Mouse (Mus musculus): Measurements from ENCODE around the gene Mief2.
A peak's percentile ranks its signal among the peaks of the same experiment; 100 is the strongest.

The Mief2 gene

DNA sequence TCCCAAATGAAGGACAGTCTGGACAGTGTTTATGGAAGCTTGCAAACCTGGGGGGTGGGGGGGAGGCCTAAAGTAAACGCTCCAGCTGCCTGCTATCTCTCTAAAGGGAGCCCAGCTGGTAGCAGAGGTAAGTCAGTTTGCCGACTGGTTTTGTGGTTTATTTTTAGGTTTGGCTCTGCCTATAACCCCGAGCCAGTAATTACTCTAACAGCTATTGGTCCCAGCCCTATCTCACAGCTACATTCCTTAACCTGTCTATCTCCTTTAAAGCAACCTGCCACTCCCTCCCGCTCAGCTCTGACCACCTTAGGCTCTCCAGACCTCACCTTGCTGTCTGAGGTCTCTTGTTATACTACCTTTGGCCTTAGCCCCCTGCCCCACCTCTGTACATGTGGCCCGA is 8.9 kb upstream of the Mief2 start:
- no peak for DNase-seq (ENCODE audit: low read depth, low spot score)

GRCm38 (mm10) chr11:60726601-60727391 is 1.4 kb upstream of the Mief2 start, which contains the start of gene Flii:
Flii (minus strand) TSS chr11:60727263.
- peak; percentile 87 for DNase-seq (ENCODE audit: low read depth, low spot score)

- DNase-seq (ENCODE audit: low read depth, low spot score) = no peak
Observed at GRCm38 (mm10) chr11:60727392-60728140, 632 bp upstream of the Mief2 start.

- DNase-seq (ENCODE audit: low read depth, low spot score) = peak; percentile 12
Observed at GRCm38 (mm10) chr11:60729217-60729641, 1.0 kb downstream of the Mief2 start.

DNA sequence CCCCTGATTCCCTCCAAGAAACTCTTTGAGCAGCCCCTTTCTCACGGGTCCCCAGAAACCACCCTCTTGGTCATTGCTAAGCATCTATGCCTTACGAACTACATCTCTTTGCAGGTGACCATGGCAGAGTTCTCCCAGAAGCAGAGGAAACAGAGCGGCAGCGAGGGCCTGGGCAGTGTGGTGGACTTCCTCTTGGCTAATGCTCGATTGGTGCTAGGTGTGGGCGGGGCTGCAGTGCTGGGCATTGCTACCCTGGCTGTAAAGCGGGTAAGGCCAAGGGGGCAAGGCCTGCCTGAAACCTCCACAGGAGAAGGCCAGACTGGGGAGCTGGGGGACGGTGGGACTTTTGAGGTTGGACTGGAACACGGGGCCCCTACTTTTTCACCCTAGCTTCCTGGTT is 2.0 kb downstream of the Mief2 start:
- DNase-seq (ENCODE audit: low read depth, low spot score) = no peak

GRCm38 (mm10) chr11:60731251-60731650 is 3.1 kb downstream of the Mief2 start:
- no peak for DNase-seq (ENCODE audit: low read depth, low spot score)

DNA sequence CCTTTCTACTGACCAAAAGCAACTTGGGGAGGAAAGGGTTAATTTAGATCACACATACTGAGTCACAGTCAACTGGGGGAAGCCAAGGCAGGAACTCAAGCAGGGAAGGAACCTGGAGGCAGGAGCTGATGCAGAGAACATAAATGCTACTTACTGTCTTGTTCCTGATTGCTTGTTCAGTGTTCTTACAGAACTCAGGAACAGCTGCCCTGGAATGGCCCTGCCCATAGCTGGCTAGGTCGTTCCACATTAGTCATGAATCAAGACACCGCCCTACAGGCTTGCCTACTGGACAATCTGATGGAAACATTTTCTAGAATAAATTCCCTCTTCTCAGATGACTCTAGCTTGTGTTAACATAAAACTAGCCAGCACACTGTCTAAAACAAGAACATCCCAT is 6.0 kb downstream of the Mief2 start:
- DNase-seq (ENCODE audit: low read depth, low spot score) = no peak

DNA sequence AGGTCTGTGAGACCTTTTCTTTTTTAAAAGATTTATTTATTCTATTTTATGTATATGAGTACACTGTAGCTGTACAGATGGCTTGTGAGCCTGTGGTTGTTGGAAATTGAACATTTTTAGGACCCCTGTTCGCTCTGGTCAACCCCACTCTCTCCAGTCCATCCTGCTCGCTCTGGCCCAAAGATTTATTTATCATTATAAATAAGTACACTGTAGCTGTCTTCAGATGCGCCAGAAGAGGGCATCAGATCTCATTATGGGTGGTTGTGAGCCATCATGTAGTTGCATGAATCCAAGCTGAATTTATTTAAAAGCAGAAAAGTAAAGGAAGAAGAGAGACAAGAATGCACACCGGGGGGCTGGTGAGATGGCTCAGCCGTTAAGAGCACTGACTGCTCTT is 7.0 kb downstream of the Mief2 start:
- DNase-seq (ENCODE audit: low read depth, low spot score) = no peak

DNA sequence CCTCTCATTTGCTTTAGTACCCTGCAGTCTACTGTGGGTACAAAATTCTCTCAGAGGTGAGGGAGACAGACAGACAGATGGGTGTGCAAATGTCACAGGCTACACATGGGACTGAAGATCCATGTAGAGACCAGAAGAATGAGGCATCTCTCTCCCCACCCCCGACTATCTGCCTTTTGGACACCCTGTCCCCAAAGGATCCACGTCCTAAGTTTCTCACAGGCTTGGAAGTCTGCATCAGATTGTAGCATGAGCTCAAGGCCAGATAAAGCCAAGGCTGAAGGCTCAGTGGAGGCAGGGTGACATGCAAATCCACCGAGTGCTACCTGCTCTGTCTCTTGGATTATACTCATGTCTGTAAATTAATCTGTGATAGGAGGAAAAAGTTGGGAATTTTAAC is 8.3 kb downstream of the Mief2 start:
- DNase-seq (ENCODE audit: low read depth, low spot score) = no peak

- DNase-seq (ENCODE audit: low read depth, low spot score) = no peak
Observed at GRCm38 (mm10) chr11:60737450-60737849, 9.3 kb downstream of the Mief2 start.

- DNase-seq (ENCODE audit: low read depth, low spot score) = no peak
Observed at GRCm38 (mm10) chr11:60740321-60740720, 12.1 kb downstream of the Mief2 start.

- no peak for DNase-seq (ENCODE audit: low read depth, low spot score)
Observed at GRCm38 (mm10) chr11:60755570-60755969, 27.4 kb downstream of the Mief2 start.

DNA sequence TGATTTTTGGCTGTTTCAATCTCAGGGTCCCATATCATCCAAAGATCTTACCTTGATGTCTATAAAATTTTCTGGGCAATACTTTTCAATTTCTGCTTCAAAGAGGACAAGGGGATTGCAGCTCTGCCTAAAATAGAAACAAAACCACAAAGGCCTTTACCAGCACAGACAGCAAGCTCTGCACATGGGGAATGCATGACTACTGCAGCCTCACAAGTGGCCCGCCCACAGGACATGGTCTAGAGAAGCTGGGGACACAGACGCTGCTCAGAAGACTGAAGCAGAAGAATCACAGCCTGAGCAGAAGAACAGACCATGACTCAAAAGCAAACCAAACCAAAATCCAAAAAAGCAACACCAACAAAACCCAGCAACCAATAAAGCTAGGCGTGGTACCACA is 33.5 kb downstream of the Mief2 start:
- no peak for DNase-seq (ENCODE audit: low read depth, low spot score)

GRCm38 (mm10) chr11:60766969-60767368 is 38.8 kb downstream of the Mief2 start:
- DNase-seq (ENCODE audit: low read depth, low spot score) = no peak

DNA sequence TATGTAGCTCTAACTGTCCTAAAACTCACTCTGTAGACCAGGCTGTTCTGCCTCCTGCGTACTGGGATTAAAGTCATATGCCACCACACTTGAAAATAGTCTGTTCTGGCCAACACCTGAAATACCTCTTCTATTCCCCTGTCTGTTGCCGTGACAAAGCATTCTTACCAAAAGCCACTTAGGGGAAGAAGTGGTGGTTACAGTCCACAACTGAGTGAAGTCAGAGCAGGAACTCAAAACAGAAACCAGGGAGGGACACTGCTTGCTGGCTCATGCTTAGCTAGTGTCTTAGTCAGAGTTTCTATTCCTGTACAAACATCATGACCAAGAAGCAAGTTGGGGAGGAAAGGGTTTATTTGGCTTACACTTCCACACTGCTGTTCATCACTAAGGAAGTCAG is 41.1 kb downstream of the Mief2 start:
- no peak for DNase-seq (ENCODE audit: low read depth, low spot score)

- no peak for DNase-seq (ENCODE audit: low read depth, low spot score)
Observed at GRCm38 (mm10) chr11:60770776-60771175, 42.6 kb downstream of the Mief2 start.

DNA sequence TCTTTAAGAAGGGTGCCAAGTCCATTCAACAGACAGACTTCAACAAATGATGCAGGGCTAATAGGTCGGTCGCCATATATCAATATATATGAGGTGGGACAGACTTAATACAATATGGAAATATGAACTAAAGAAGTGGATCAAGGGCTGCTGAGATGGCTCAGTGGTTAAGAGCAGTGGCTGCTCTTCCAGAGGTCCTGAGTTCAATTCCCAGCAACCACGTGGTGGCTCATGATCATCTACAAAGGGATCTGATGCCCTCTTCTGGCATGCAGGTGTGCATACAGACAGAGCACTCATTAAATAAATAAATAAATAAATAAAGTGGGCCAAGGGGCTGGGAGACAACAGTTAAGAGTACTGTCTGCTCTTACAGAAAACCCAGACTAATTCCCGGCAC is 44.0 kb downstream of the Mief2 start:
- no peak for DNase-seq (ENCODE audit: low read depth, low spot score)

- DNase-seq (ENCODE audit: low read depth, low spot score) = no peak
Observed at GRCm38 (mm10) chr11:60774158-60774689, 46.0 kb downstream of the Mief2 start.

DNA sequence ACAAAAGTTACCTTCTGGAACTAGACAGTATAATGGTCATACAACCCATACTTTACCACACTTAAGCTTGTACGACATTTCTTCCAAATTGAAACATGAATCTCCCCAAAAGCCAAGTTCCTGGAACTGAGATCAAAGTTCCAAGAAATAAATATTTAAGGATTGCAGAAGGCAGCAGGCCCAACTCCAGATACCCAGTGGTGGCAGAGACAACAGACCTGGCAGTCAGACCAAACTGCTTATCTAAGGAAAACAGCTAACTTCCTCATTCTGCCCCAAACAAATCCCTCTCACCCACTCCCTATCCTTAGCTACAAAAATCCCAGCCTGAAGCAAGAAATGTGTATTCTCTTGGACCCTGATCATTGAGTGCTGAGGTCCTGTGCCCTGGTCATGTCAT is 46.6 kb downstream of the Mief2 start:
- DNase-seq (ENCODE audit: low read depth, low spot score) = no peak

DNA sequence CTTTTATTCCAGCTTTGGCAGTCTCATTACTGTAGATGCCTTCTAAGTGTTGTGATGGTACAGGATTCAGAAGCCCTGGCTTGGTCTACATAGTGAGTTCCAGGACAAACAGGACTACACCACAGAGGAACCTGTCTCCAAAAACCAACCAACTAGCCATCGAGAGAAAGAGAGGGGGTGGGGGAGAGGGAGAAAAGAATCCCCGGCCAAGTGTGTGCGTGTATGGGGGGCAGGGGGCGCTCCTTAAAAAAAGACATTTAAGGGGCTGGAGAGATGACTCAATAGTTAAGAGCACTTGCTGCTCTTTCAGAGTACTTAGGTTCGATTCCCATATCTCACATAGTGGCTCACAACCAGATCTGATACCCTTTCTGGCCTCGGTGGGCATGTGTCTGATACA is 47.4 kb downstream of the Mief2 start:
- DNase-seq (ENCODE audit: low read depth, low spot score) = no peak

GRCm38 (mm10) chr11:60776107-60776828 is 48.1 kb downstream of the Mief2 start:
- no peak for DNase-seq (ENCODE audit: low read depth, low spot score)
